Mouse (Mus musculus) CH12.LX (cell line): ENCODE results near the gene Hck. TPM values are rescaled to one million over a fixed set of nuclear protein-coding genes. Genes with fewer than 3 reads are reported as not detected.

Experiments used
- DNase-seq: peaks from one replicate; pipeline ENCODE4 v3.0.0-alpha.2; 2013; ENCODE audit errors: extremely low read depth
- H3K27ac ChIP-seq: 2 replicates; pipeline ENCODE4 v1.5.1; 2012; ENCODE audit warnings: low read depth, mild to moderate bottlenecking, control low read depth, moderate library complexity; ENCODE audit not compliant: insufficient read depth
- H3K27me3 ChIP-seq: replicated peaks from 2 replicates; pipeline ENCODE3; 2012; ENCODE audit warnings: inconsistent platforms
- H3K36me3 ChIP-seq, 2 experiments: replicated peaks in 1 of 2; 2 replicates each; pipeline versions ENCODE3 to v1.6.1; 2012; ENCODE audit warnings: inconsistent platforms in 1 of 2, low read length in 1 of 2, mild to moderate bottlenecking in 1 of 2, mixed read lengths in 1 of 2, moderate library complexity in 1 of 2; ENCODE audit not compliant: control insufficient read depth in 1 of 2, insufficient read depth in 1 of 2
- H3K4me1 ChIP-seq, 2 experiments: 2 replicates each; pipeline ENCODE4 v1.6.1; 2012; ENCODE audit warnings: inconsistent platforms in 1 of 2, moderate library complexity in 1 of 2; ENCODE audit not compliant: insufficient read depth in 2 of 2, control insufficient read depth in 1 of 2
- H3K4me2 ChIP-seq: 2 replicates; pipeline ENCODE4 v1.6.1; 2012; ENCODE audit warnings: low read depth, mild to moderate bottlenecking, control low read depth; ENCODE audit not compliant: poor library complexity, insufficient read depth, severe bottlenecking
- H3K4me3 ChIP-seq, 3 experiments: fragments of 150-350 bp in 1 of 3; sonication (generic) in 1 of 3; replicated peaks in 1 of 3; 2 replicates each; pipeline versions ENCODE3 to v1.5.1; 2011 to 2012; ENCODE audit warnings: low read depth in 2 of 3, low read length in 2 of 3, mild to moderate bottlenecking in 2 of 3, moderate library complexity in 2 of 3, control low read depth in 1 of 3, improper control_type of control experiment in 1 of 3, inconsistent platforms in 1 of 3, mixed read lengths in 1 of 3; ENCODE audit not compliant: poor library complexity in 1 of 3
- H3K79me2 ChIP-seq: replicated peaks from 2 replicates; pipeline ENCODE4 v1.6.1; 2012; ENCODE audit warnings: mild to moderate bottlenecking, moderate library complexity; ENCODE audit not compliant: control insufficient read depth, poor library complexity, insufficient read depth, severe bottlenecking; ENCODE audit errors: extremely low read depth
- H3K9ac ChIP-seq: 2 replicates; pipeline ENCODE4 v1.6.1; 2012; ENCODE audit warnings: low read depth, mild to moderate bottlenecking, control low read depth, moderate library complexity; ENCODE audit not compliant: insufficient read depth
- H3K9me3 ChIP-seq: replicated peaks from 2 replicates; pipeline ENCODE3; 2012; ENCODE audit warnings: low read length, inconsistent platforms, mixed read lengths
- CHD1 ChIP-seq: IDR thresholded peaks from 2 replicates; pipeline ENCODE4 v1.6.1; 2012; ENCODE audit warnings: low read depth, low read length, improper control_type of control experiment, inconsistent platforms
- CTCF ChIP-seq, 2 experiments: IDR thresholded peaks in 1 of 2; conservative IDR thresholded peaks in 1 of 2; 2 replicates each; pipeline ENCODE4 v1.5.1; 2011 to 2012; ENCODE audit warnings: low read depth in 2 of 2, low read length in 2 of 2, improper control_type of control experiment in 1 of 2, inconsistent platforms in 1 of 2, mild to moderate bottlenecking in 1 of 2, moderate library complexity in 1 of 2
- EP300 ChIP-seq: IDR thresholded peaks from 2 replicates; pipeline ENCODE4 v1.6.1; 2011; ENCODE audit warnings: low read length, improper control_type of control experiment
- ETS1 ChIP-seq: conservative IDR thresholded peaks from 2 replicates; pipeline ENCODE4 v1.6.1; 2012; ENCODE audit warnings: low read depth, mild to moderate bottlenecking, inconsistent platforms, low read length, improper control_type of control experiment, moderate library complexity
- GABPA ChIP-seq: IDR thresholded peaks from 2 replicates; pipeline ENCODE4 v1.6.1; 2012; ENCODE audit warnings: low read depth, low read length, improper control_type of control experiment, inconsistent platforms; ENCODE audit not compliant: insufficient replicate concordance
- HCFC1 ChIP-seq: IDR thresholded peaks from 2 replicates; pipeline ENCODE4 v1.6.1; 2012; ENCODE audit warnings: low read depth, mild to moderate bottlenecking, inconsistent platforms, low read length, improper control_type of control experiment
- IRF4 ChIP-seq: IDR thresholded peaks from 2 replicates; pipeline ENCODE4 v1.6.1; 2014; ENCODE audit warnings: low read depth, mild to moderate bottlenecking, inconsistent platforms, low read length, improper control_type of control experiment
- JUN ChIP-seq: IDR thresholded peaks from 2 replicates; pipeline ENCODE4 v1.6.1; 2011; ENCODE audit warnings: low read depth, mild to moderate bottlenecking, low read length, improper control_type of control experiment, moderate library complexity; ENCODE audit not compliant: insufficient read depth
- KAT2A ChIP-seq: IDR thresholded peaks from 2 replicates; pipeline ENCODE4 v1.6.1; 2012; ENCODE audit warnings: low read length, improper control_type of control experiment, inconsistent platforms; ENCODE audit not compliant: insufficient replicate concordance
- MAX ChIP-seq: IDR thresholded peaks from 2 replicates; pipeline ENCODE4 v1.6.1; 2011; ENCODE audit warnings: low read length, improper control_type of control experiment
- MAZ ChIP-seq: IDR thresholded peaks from 2 replicates; pipeline ENCODE4 v1.6.1; 2012; ENCODE audit warnings: low read depth, mild to moderate bottlenecking, inconsistent platforms, low read length, improper control_type of control experiment, moderate library complexity
- NRF1 ChIP-seq: IDR thresholded peaks from 2 replicates; pipeline ENCODE4 v1.6.1; 2014; ENCODE audit warnings: low read depth, mild to moderate bottlenecking, inconsistent platforms, low read length, improper control_type of control experiment, moderate library complexity
- PAX5 ChIP-seq: IDR thresholded peaks from 2 replicates; pipeline ENCODE4 v1.6.1; 2012; ENCODE audit warnings: low read length, inconsistent platforms, mixed read lengths
- RAD21 ChIP-seq: IDR thresholded peaks from 2 replicates; pipeline ENCODE4 v1.6.1; 2011; ENCODE audit warnings: low read depth, mild to moderate bottlenecking, low read length, improper control_type of control experiment, moderate library complexity
- RCOR1 ChIP-seq: conservative IDR thresholded peaks from 2 replicates; pipeline ENCODE4 v1.6.1; 2012; ENCODE audit warnings: low read depth, mild to moderate bottlenecking, inconsistent platforms, low read length, improper control_type of control experiment
- SIN3A ChIP-seq: IDR thresholded peaks from 2 replicates; pipeline ENCODE4 v1.6.1; 2012; ENCODE audit warnings: low read length, improper control_type of control experiment, inconsistent platforms
- SMC3 ChIP-seq: IDR thresholded peaks from 2 replicates; pipeline ENCODE4 v1.6.1; 2011; ENCODE audit warnings: low read depth, low read length, improper control_type of control experiment
- UBTF ChIP-seq: IDR thresholded peaks from 2 replicates; pipeline ENCODE4 v1.6.1; 2012; ENCODE audit warnings: low read depth, mild to moderate bottlenecking, inconsistent platforms, low read length, improper control_type of control experiment, moderate library complexity
- ZMIZ1 ChIP-seq: IDR thresholded peaks from 2 replicates; pipeline ENCODE4 v1.6.1; 2012; ENCODE audit warnings: low read depth, mild to moderate bottlenecking, inconsistent platforms, low read length, improper control_type of control experiment
- dilution Hi-C: fragments of 300-500 bp; cut with MboI; formaldehyde crosslinking; loops from 2 replicates; pipeline ENCODE4 v1.14.3; 2020; ENCODE audit warnings: low sequenced_read_pairs; ENCODE audit not compliant: extremely low pct_unique_long_range_greater_than_20kb, extremely low pct_ligation_motif_present
- in situ Hi-C: fragments of 300-500 bp; cut with MboI; formaldehyde crosslinking; loops from 3 replicates; pipeline ENCODE4 v1.14.3; 2019; ENCODE audit warnings: low sequenced_read_pairs, low pct_ligation_motif_present, low pct_unique_long_range_greater_than_20kb, mixed read lengths
- polyA plus RNA-seq: library from polyadenylated mRNA; unstranded; fragments of >175 nt; gene quantifications from 2 replicates; pipeline ENCODE4 v1.2.1, GENCODE M21; 2012; ENCODE audit warnings: low read depth; ENCODE audit not compliant: insufficient read length
- total RNA-seq, 2 experiments: library from RNA; depleted of rRNA; stranded (reverse); fragments of 300-350 nt in 1 of 2; fragments of >200 nt in 1 of 2; gene quantifications; 2 replicates each; pipeline ENCODE4 v1.2.3; 2012 to 2014

The Hck gene
- total and polyA plus RNA-seq, 3 experiments, result 0.08 to 0.68 (median 0.63) TPM

GRCm38 (mm10) chr2:153198485-153198884 lies 90.2 kb downstream of the Hck start (continued):
- TF ChIP-seq ZMIZ1, result no peak
- peak; percentile 51; the same call in 1 of the 2 replicates for TF ChIP-seq MAX
- no peak for TF ChIP-seq HCFC1
- no peak for TF ChIP-seq JUN

DNA sequence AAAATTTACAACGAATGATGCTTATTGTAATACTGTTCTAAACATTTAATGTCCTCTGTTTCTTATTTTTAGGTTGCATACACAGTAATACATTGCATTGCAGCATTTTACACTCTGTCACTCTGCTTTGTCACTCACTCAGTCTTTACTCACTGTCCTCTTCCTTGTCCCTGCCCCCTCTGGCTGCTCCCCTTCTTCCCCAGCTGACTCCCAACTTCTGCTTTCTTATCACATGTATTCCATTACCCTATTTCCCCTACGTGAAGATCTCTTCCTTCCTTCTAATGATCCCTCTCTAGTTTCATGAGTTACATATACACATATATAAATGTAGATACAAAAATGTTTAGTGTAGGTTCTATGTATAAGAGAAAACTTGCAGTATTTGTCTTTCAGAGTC lies 90.8 kb downstream of the Hck start:
- peaks cover 60 to 82% of the 10 kb centered on the region in 2 experiments for H3K36me3 ChIP-seq

More for the DNA sequence above, 90.8 kb downstream of the Hck start:
- dilution Hi-C loops (no loop called here), in situ Hi-C loops (no loop called here)
- Histone ChIP-seq H3K9ac (no peak overlapping the region), H3K4me3 (no peak overlapping the region), H3K79me2 (no peaks in the 10 kb centered on the region), H3K4me2 (no peak overlapping the region), H3K9me3 (peaks cover 3% of the 10 kb centered on the region), H3K4me1 (peaks cover 9 to 34% of the 10 kb centered on the region in 2 experiments), H3K27me3 (no peaks in the 10 kb centered on the region), H3K27ac (no peak overlapping the region)
- DNase-seq, result peak; percentile 19
- TF ChIP-seq SMC3, result no peak
- TF ChIP-seq PAX5, result no peak
- no peak for TF ChIP-seq ZMIZ1
- no peak for TF ChIP-seq NRF1
- no peak for TF ChIP-seq IRF4
- no peak for TF ChIP-seq JUN
- no peak for TF ChIP-seq RCOR1
- no peak for TF ChIP-seq ETS1
- TF ChIP-seq UBTF, result no peak
- TF ChIP-seq EP300, result no peak
- no peak for TF ChIP-seq RAD21
- no peak for TF ChIP-seq CTCF (conservative IDR thresholded peaks at IDR 0.05 in 1 of 2, IDR thresholded peaks at IDR 0.05 in 1 of 2; ENCODE audit: low read depth in 2 of 2, low read length in 2 of 2)
- TF ChIP-seq SIN3A, result no peak
- no peak for TF ChIP-seq GABPA
- TF ChIP-seq MAX, result no peak
- TF ChIP-seq KAT2A, result no peak
- no peak for TF ChIP-seq CHD1
- no peak for TF ChIP-seq MAZ

Other genes with a start within 250 kb of the Hck start
- 0.47 and 0.97 TPM in 2 replicates for gene Mylk2, start 197.1 kb upstream of the Hck start, total RNA-seq (2012; rRNA removed)
- gene Mylk2, start 197.1 kb upstream of the Hck start, total RNA-seq (2014; rRNA removed), result 1.3 TPM in 2 replicates
- gene Mylk2, start 197.1 kb upstream of the Hck start, polyA plus RNA-seq, result 2.4 TPM in 2 replicates
- gene Foxs1, start 175.3 kb upstream of the Hck start, total RNA-seq (2012; rRNA removed), result 6.1 and 7.1 TPM in 2 replicates
- gene Foxs1, start 175.3 kb upstream of the Hck start, total RNA-seq (2014; rRNA removed), result 7.8 and 9.1 TPM in 2 replicates
- 7.6 and 9.5 TPM in 2 replicates for gene Foxs1, start 175.3 kb upstream of the Hck start, polyA plus RNA-seq
- 0.08 TPM in 1 of 2 replicates, not detected in the other for gene Dusp15, start 156.8 kb upstream of the Hck start, total RNA-seq (2012; rRNA removed)
- not detected in 2 replicates for gene Dusp15, start 156.8 kb upstream of the Hck start, total RNA-seq (2014; rRNA removed)
- gene Dusp15, start 156.8 kb upstream of the Hck start, polyA plus RNA-seq, result 0.13 and 0.16 TPM in 2 replicates
- gene Ttll9, start 146.0 kb upstream of the Hck start, total RNA-seq (2012; rRNA removed), result 1.4 and 1.7 TPM in 2 replicates
- gene Ttll9, start 146.0 kb upstream of the Hck start, total RNA-seq (2014; rRNA removed), result 1.5 and 1.6 TPM in 2 replicates
- 1.7 and 1.9 TPM in 2 replicates for gene Ttll9, start 146.0 kb upstream of the Hck start, polyA plus RNA-seq
- gene Pdrg1, start 93.0 kb upstream of the Hck start, total RNA-seq (2012; rRNA removed), result 50.9 and 65.1 TPM in 2 replicates
- 24.5 and 26.1 TPM in 2 replicates for gene Pdrg1, start 93.0 kb upstream of the Hck start, total RNA-seq (2014; rRNA removed)
- gene Pdrg1, start 93.0 kb upstream of the Hck start, polyA plus RNA-seq, result 54.9 and 56.4 TPM in 2 replicates
- not detected in 2 replicates for gene Xkr7, start 76.6 kb upstream of the Hck start, total RNA-seq (2012; rRNA removed)
- gene Xkr7, start 76.6 kb upstream of the Hck start, total RNA-seq (2014; rRNA removed), result not detected in 2 replicates
- not detected in 2 replicates for gene Xkr7, start 76.6 kb upstream of the Hck start, polyA plus RNA-seq
- gene Ccm2l, start 42.5 kb upstream of the Hck start, total RNA-seq (2012; rRNA removed), result not detected in 2 replicates
- not detected in 2 replicates for gene Ccm2l, start 42.5 kb upstream of the Hck start, total RNA-seq (2014; rRNA removed)
- gene Ccm2l, start 42.5 kb upstream of the Hck start, polyA plus RNA-seq, result not detected in 2 replicates
- 29.0 and 30.4 TPM in 2 replicates for gene Tm9sf4, start 52.8 kb downstream of the Hck start, total RNA-seq (2012; rRNA removed)
- 13.3 and 13.6 TPM in 2 replicates for gene Tm9sf4, start 52.8 kb downstream of the Hck start, total RNA-seq (2014; rRNA removed)
- gene Tm9sf4, start 52.8 kb downstream of the Hck start, polyA plus RNA-seq, result 43.0 and 51.1 TPM in 2 replicates
- gene Tspyl3, start 117.0 kb downstream of the Hck start, total RNA-seq (2012; rRNA removed), result 9.6 and 10.2 TPM in 2 replicates
- 10.2 and 12.1 TPM in 2 replicates for gene Tspyl3, start 117.0 kb downstream of the Hck start, total RNA-seq (2014; rRNA removed)
- gene Tspyl3, start 117.0 kb downstream of the Hck start, polyA plus RNA-seq, result 16.5 and 16.9 TPM in 2 replicates
- 11.5 and 18.0 TPM in 2 replicates for gene Plagl2, start 133.0 kb downstream of the Hck start, total RNA-seq (2012; rRNA removed)
- gene Plagl2, start 133.0 kb downstream of the Hck start, total RNA-seq (2014; rRNA removed), result 5.1 and 8.1 TPM in 2 replicates
- gene Plagl2, start 133.0 kb downstream of the Hck start, polyA plus RNA-seq, result 36.6 and 52.7 TPM in 2 replicates
- 20.4 and 25.6 TPM in 2 replicates for gene Pofut1, start 133.1 kb downstream of the Hck start, total RNA-seq (2012; rRNA removed)
- gene Pofut1, start 133.1 kb downstream of the Hck start, total RNA-seq (2014; rRNA removed), result 19.4 and 22.8 TPM in 2 replicates
- 15.0 and 15.6 TPM in 2 replicates for gene Pofut1, start 133.1 kb downstream of the Hck start, polyA plus RNA-seq
- gene Kif3b, start 182.9 kb downstream of the Hck start, total RNA-seq (2012; rRNA removed), result 9.9 and 10.6 TPM in 2 replicates
- 8.5 and 9.1 TPM in 2 replicates for gene Kif3b, start 182.9 kb downstream of the Hck start, total RNA-seq (2014; rRNA removed)
- gene Kif3b, start 182.9 kb downstream of the Hck start, polyA plus RNA-seq, result 15.8 and 16.5 TPM in 2 replicates
- 18.0 and 19.0 TPM in 2 replicates for gene Asxl1, start 237.4 kb downstream of the Hck start, total RNA-seq (2012; rRNA removed)
- 12.7 and 13.2 TPM in 2 replicates for gene Asxl1, start 237.4 kb downstream of the Hck start, total RNA-seq (2014; rRNA removed)
- 28.3 and 31.1 TPM in 2 replicates for gene Asxl1, start 237.4 kb downstream of the Hck start, polyA plus RNA-seq